Mouse (Mus musculus) leukemia stem cell, adult 10-12 weeks (primary cell): ENCODE data around the gene Hmox1. TPM values are rescaled to one million over a fixed set of nuclear protein-coding genes. Genes with fewer than 3 reads are reported as not detected.

ENCODE experiments used
- polyA plus RNA-seq: library from polyadenylated mRNA; stranded (reverse); fragments of >175 nt; gene quantifications from 2 replicates; pipeline ENCODE4 v1.2.3, GENCODE M21; 2012; ENCODE audit warnings: low replicate concordance

Hmox1 gene
- polyA plus RNA-seq = 147 and 185 TPM in 2 replicates

DNA sequence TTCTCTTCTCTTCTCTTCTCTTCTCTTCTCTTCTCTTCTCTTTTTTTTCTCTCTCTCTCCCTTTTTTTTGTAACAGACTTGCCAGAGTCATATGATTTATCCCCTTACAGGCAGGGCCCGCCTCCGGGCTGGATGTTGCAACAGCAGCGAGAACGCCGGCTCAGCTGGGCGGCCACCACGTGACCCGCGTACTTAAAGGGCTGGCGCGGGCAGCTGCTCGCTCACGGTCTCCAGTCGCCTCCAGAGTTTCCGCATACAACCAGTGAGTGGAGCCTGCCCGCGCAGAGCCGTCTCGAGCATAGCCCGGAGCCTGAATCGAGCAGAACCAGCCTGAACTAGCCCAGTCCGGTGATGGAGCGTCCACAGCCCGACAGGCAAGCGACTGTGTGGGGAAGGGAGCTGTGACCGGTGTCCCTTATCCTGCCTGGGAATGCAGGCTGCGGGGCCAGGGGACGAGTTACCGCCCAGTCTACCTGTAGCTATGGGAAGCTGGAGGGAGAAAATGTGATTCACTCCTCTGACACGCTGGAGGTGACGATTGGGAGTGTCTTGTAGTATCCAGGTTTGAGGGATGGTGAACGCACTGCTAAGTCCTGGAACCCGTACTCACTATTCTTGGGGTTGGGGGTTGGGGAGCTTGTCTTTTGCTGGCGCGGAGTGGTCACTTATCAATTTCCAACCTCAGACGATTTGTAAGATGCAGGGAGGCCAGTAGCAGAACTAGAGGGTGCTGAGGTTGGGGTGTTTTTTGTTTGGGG is at the start of gene Hmox1:
Hmox1 (plus strand) TSS at position 223 of the 758 bp plus-strand sequence.

DNA sequence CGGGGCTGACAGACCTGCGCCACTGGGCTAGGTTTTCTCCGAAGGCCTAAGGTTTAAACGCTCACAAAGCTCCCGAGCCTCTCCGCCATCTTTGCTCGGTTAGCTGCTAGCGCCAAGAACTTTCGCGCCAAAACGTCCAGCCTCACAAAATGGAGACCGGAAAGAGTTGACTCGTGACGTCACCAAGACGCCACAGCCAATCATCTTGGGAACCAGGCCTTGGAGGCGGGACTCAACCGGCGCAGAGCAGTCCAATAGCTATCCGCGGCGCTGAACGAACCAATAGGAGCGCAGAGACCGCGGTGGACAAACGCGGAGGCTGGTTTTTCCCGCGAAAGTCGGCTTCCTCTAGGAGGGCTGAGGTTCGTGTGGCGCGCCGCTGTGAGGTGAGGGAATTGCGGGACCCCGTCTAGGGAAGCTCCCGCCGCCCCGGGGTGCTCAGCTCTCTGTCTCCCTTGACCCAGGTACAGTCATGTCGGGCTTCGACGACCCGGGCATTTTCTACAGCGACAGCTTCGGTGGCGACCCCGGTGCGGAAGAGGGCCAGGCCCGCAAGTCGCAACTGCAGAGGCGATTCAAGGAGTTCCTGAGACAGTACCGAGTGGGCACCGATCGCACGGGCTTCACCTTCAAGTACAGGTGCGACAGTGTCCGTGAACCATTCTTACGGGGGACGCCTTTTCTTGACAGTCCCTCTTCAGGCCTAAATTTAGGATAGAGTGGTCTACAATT is 16.0 kb downstream of the Hmox1 start, which contains the start of gene Mcm5:
Mcm5 (plus strand) TSS at position 334 of the 732 bp plus-strand sequence.

Other genes starting within 250 kb of the Hmox1 start
- gene Isx, start 220.4 kb upstream of the Hmox1 start, polyA plus RNA-seq = not detected in 2 replicates
- gene Hmgxb4, start 100.3 kb upstream of the Hmox1 start, polyA plus RNA-seq = 7.1 and 11.8 TPM in 2 replicates
- gene Tom1, start 59.9 kb upstream of the Hmox1 start, polyA plus RNA-seq = 9.5 and 14.9 TPM in 2 replicates
- gene Mcm5, start 15.9 kb downstream of the Hmox1 start, polyA plus RNA-seq = 56.2 and 93.4 TPM in 2 replicates
- gene Rasd2, start 120.3 kb downstream of the Hmox1 start, polyA plus RNA-seq = 0.10 TPM in 1 of 2 replicates, not detected in the other